Mouse (Mus musculus): ENCODE measurements around the gene Dmbx1.

- TF ChIP-seq CTCF (IDR thresholded peaks at IDR 0.05; ENCODE audit: borderline replicate concordance, insufficient read depth, low read depth, low read length) = peak; percentile 74; the same call in 1 of the 2 replicates
- TF ChIP-seq POLR2A (IDR thresholded peaks at IDR 0.05; ENCODE audit: borderline replicate concordance, insufficient read depth, low read length) = no peak
Observed at GRCm38 (mm10) chr4:115902816-115903215, 36.9 kb downstream of the Dmbx1 start.

Measured in cerebellum, adult 2 months (tissue).